Mouse (Mus musculus) CD4-positive, CD25-positive, alpha-beta regulatory T cell (primary cell): Measurements from ENCODE around the gene 4930430F08Rik. TPM values are rescaled to one million over a fixed set of nuclear protein-coding genes. Genes with fewer than 3 reads are reported as not detected.

Source experiments
- polyA plus RNA-seq: library from polyadenylated mRNA; unstranded; fragments of 100-300 nt; shearing (Covaris generic); gene quantifications from one replicate; pipeline ENCODE4 v1.2.1, GENCODE M21; 2017

4930430F08Rik gene
- 8.1 TPM for polyA plus RNA-seq

GRCm38 (mm10) chr10:100590323-100590722 is at the start of gene 4930430F08Rik, which contains the start of gene 1700017N19Rik:
Gene 4930430F08Rik (minus strand): TSS chr10:100590423.
Gene 1700017N19Rik (plus strand): TSS chr10:100590484.

Other genes starting within 250 kb of the 4930430F08Rik start
- gene Gm4302, start 249.6 kb downstream of the 4930430F08Rik start, polyA plus RNA-seq: not detected
- gene Gm4303, start 244.5 kb downstream of the 4930430F08Rik start, polyA plus RNA-seq: not detected
- gene Gm4305, start 239.3 kb downstream of the 4930430F08Rik start, polyA plus RNA-seq: not detected
- gene Gm4307, start 229.1 kb downstream of the 4930430F08Rik start, polyA plus RNA-seq: not detected
- gene Gm4312, start 207.9 kb downstream of the 4930430F08Rik start, polyA plus RNA-seq: not detected
- gene Tmtc3, start 103.1 kb downstream of the 4930430F08Rik start, polyA plus RNA-seq: 3.2 TPM
- gene Cep290, start 102.9 kb downstream of the 4930430F08Rik start, polyA plus RNA-seq: 1.6 TPM
- gene 1700017N19Rik, start 61 bp upstream of the 4930430F08Rik start, polyA plus RNA-seq: not detected